Mouse (Mus musculus) kidney, adult 8-10 months (tissue): ENCODE data around the gene Adamts9.

Experiments
- DNase-seq, 2 experiments: peaks; one replicate each; pipeline ENCODE4 v3.0.0; 2022

Gene Adamts9

GRCm38 (mm10) chr6:92802421-92802820 lies 140.9 kb downstream of the Adamts9 start:
- DNase-seq: no peak

- DNase-seq: no peak
These were observed 141.8 kb downstream of the Adamts9 start for GRCm38 (mm10) chr6:92801462-92801861.

GRCm38 (mm10) chr6:92793804-92794203 lies 149.5 kb downstream of the Adamts9 start:
- no peak for DNase-seq

- DNase-seq: peak; percentile 84 to 97
These were observed 155.9 kb downstream of the Adamts9 start for GRCm38 (mm10) chr6:92787376-92787712.

- DNase-seq: no peak
These were observed 156.5 kb downstream of the Adamts9 start for GRCm38 (mm10) chr6:92786701-92787375.

- DNase-seq: peak in 1 of 2 experiments; percentile 57
These were observed 158.5 kb downstream of the Adamts9 start for GRCm38 (mm10) chr6:92784782-92785181.

- DNase-seq: no peak
These were observed 161.8 kb downstream of the Adamts9 start for GRCm38 (mm10) chr6:92781446-92781845.

- DNase-seq: no peak
These were observed 163.4 kb downstream of the Adamts9 start for GRCm38 (mm10) chr6:92779935-92780205.

GRCm38 (mm10) chr6:92779140-92779934 lies 164.0 kb downstream of the Adamts9 start:
- DNase-seq: no peak

GRCm38 (mm10) chr6:92776356-92776755 lies 166.9 kb downstream of the Adamts9 start:
- peak in 1 of 2 experiments; percentile 18 for DNase-seq

GRCm38 (mm10) chr6:92762372-92762771 lies 180.9 kb downstream of the Adamts9 start:
- no peak for DNase-seq

GRCm38 (mm10) chr6:92759616-92760015 lies 183.7 kb downstream of the Adamts9 start:
- no peak for DNase-seq

- no peak for DNase-seq
These were observed 187.5 kb downstream of the Adamts9 start for GRCm38 (mm10) chr6:92755826-92756225.

- no peak for DNase-seq
These were observed 190.6 kb downstream of the Adamts9 start for GRCm38 (mm10) chr6:92752737-92753136.

- DNase-seq: no peak
These were observed 193.9 kb downstream of the Adamts9 start for GRCm38 (mm10) chr6:92749420-92749819.

- DNase-seq: peak; percentile 41 to 73
These were observed 199.7 kb downstream of the Adamts9 start for GRCm38 (mm10) chr6:92743605-92744004.

- DNase-seq: peak; percentile 47 to 48
These were observed 206.2 kb downstream of the Adamts9 start for GRCm38 (mm10) chr6:92737116-92737515.

GRCm38 (mm10) chr6:92733651-92734050 lies 209.6 kb downstream of the Adamts9 start:
- DNase-seq: no peak

- DNase-seq: no peak
These were observed 214.8 kb downstream of the Adamts9 start for GRCm38 (mm10) chr6:92728514-92728913.

GRCm38 (mm10) chr6:92728084-92728483 lies 215.2 kb downstream of the Adamts9 start:
- peak; percentile 44 to 79 for DNase-seq

GRCm38 (mm10) chr6:92727351-92727986 lies 215.8 kb downstream of the Adamts9 start:
- DNase-seq: no peak

GRCm38 (mm10) chr6:92726121-92726520 lies 217.2 kb downstream of the Adamts9 start:
- DNase-seq: peak; percentile 13 to 32

- no peak for DNase-seq
These were observed 218.9 kb downstream of the Adamts9 start for GRCm38 (mm10) chr6:92724394-92724793.
